Mouse (Mus musculus): ENCODE measurements around the gene Iqcg. TPM values are rescaled to one million over a fixed set of nuclear protein-coding genes. Genes with fewer than 3 reads are reported as not detected.

The Iqcg gene
- polyA plus RNA-seq, 1 experiment from 2014 or later: 6.8 TPM

DNA sequence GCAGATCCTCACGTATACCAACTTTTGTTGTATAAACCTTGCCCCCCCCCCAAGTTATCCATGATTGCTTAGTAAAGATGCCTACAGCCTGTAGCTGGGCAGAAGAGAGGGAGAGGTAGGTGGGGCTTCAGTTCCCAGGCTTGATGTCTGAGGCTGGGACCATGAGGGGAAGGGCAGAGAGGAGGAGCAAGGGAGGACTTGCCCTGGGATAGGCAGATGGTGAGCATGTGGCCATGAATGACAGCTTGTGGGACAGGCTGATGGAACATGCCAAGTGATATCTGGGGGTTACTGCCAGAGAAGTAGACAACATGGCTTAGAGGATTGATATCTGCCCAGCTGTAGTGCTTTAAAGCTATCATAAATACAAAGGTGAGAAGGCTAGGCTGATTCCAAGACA lies 8.0 kb downstream of the Iqcg start:
- no peaks in the 10 kb centered on the region for H3K36me3 ChIP-seq
- no peak for ATAC-seq (ENCODE audit: low FRiP score)
- no peak overlapping the region for H3K9ac ChIP-seq
- no peak overlapping the region for H3K4me3 ChIP-seq
- no peaks in the 10 kb centered on the region for H3K9me3 ChIP-seq
- 98% methylated on average over 1 of the region's 1 CpGs for WGBS
- no peak overlapping the region for H3K27ac ChIP-seq
- H3K27me3 ChIP-seq: no peaks in the 10 kb centered on the region
- no peaks in the 10 kb centered on the region for H3K4me1 ChIP-seq (replicated peaks)
- no peak overlapping the region for H3K4me2 ChIP-seq

DNA sequence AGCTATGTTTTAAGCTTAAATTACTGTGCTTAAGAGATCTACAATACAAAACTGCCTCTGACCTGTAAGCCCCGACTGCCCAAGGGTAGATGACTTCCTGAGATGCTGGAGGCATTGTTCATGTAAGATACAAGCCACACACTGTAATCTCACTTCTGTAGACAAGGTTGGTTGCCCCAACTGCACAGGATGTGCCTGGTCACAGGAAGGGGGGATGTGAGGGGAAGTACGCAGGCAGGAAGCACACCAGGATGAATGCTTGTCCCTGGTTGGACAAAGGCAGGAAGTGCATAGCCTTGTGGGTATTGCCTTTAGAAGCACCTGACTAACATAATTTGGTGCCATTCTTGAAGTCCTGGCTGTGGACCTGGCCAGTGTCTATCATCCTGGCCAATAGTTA lies 12.8 kb downstream of the Iqcg start:
- H3K4me1 ChIP-seq (replicated peaks): no peaks in the 10 kb centered on the region
- no peak overlapping the region for H3K4me2 ChIP-seq
- H3K9ac ChIP-seq: no peak overlapping the region
- ATAC-seq (ENCODE audit: low FRiP score): no peak
- H3K9me3 ChIP-seq: no peaks in the 10 kb centered on the region
- WGBS: 77% methylated on average over 2 of the region's 2 CpGs
- H3K4me3 ChIP-seq: no peak overlapping the region
- H3K27ac ChIP-seq: no peak overlapping the region
- no peaks in the 10 kb centered on the region for H3K27me3 ChIP-seq
- no peaks in the 10 kb centered on the region for H3K36me3 ChIP-seq

GRCm38 (mm10) chr16:33042682-33043081 lies 13.3 kb downstream of the Iqcg start:
- no peak overlapping the region for H3K9ac ChIP-seq
- H3K9me3 ChIP-seq: no peaks in the 10 kb centered on the region
- no peaks in the 10 kb centered on the region for H3K4me1 ChIP-seq (replicated peaks)
- no peaks in the 10 kb centered on the region for H3K36me3 ChIP-seq
- H3K4me3 ChIP-seq: no peak overlapping the region
- no peak for ATAC-seq (ENCODE audit: low FRiP score)
- no peak overlapping the region for H3K27ac ChIP-seq
- H3K4me2 ChIP-seq: no peak overlapping the region
- H3K27me3 ChIP-seq: no peaks in the 10 kb centered on the region
- WGBS: 78% methylated on average over 1 of the region's 1 CpGs

DNA sequence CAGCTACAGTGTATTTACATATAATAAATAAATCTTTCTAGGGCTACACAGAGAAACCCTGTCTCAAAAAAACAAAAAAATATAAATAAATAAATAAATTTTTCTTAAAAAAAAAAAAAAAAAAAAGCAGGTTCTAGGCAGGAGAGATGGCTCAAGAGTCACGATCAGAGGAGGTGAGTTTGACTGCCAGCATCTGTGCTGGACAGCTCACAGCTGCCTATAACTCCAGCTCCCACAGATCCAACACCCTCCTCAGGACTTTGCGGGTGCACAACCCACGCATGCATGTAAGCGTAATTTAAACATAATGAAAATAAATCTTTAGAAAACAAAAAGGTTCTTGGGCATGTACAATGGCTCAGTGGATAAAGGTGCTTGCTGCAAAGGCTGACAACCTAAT lies 20.0 kb downstream of the Iqcg start:
- WGBS: 88% methylated on average over 4 of the region's 4 CpGs
- Histone ChIP-seq H3K9ac (no peak overlapping the region), H3K36me3 (no peaks in the 10 kb centered on the region), H3K27me3 (no peaks in the 10 kb centered on the region), H3K4me1 (replicated peaks) (no peaks in the 10 kb centered on the region), H3K27ac (no peak overlapping the region), H3K9me3 (no peaks in the 10 kb centered on the region), H3K4me3 (no peak overlapping the region), H3K4me2 (no peak overlapping the region)
- ATAC-seq (ENCODE audit: low FRiP score): no peak

DNA sequence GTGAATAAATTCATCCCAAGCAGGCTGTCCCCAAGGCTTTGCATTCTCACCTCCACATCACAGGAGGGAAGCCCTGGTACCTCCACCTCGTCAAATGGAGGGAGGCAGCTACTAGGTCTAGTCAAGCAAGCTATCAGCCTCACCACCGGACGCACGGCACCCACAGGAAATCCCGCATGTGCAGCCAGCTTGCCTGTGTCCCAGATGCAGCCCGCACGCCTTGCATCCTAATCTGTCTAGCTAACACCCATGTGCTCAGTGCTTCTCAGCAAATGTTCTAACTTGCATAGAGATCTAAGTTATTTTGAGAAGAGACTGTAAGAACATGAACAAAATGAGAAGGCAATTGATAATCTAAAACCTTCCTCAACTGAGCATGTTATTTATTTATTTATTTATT lies 29.7 kb downstream of the Iqcg start:
- 93% methylated on average over 7 of the region's 7 CpGs for WGBS
- Histone ChIP-seq H3K4me3 (no peak overlapping the region), H3K9me3 (no peaks in the 10 kb centered on the region), H3K9ac (no peak overlapping the region), H3K4me2 (no peak overlapping the region), H3K27ac (no peak overlapping the region), H3K36me3 (no peaks in the 10 kb centered on the region), H3K27me3 (no peaks in the 10 kb centered on the region), H3K4me1 (replicated peaks) (no peaks in the 10 kb centered on the region)
- ATAC-seq (ENCODE audit: low FRiP score): no peak

DNA sequence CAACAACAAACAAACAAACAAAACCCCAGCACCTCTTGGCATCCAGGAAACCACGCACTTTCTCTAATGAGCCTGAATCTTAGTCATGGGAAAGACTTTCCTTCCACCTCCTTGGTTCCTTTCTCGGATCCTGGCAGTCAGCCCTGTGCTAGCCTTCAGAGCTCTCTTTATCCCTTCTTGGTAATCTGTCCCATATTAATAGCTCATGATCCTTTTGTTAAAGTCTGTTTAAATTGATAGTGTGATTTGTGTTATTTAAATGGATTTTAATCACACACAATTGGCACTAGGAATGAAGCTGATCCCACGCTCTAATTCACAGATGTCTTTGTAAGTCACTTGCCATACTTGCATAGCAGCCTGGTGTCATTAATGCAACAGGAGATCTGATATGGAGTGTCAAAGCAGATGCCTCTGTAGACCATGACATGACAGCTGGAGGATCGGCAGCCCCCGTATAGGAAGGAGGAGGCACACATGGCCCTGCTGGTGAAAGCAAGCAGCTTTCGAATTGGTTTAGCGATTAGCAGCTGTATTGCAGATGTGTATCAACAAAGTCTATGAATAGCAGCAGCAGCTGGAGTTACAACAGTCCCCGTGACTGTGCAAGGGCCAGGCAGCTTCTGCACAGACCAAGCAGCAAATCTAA lies 31.4 kb downstream of the Iqcg start:
- WGBS: 80% methylated on average over 8 of the region's 8 CpGs
- Histone ChIP-seq H3K4me1 (replicated peaks) (no peaks in the 10 kb centered on the region), H3K27me3 (no peaks in the 10 kb centered on the region), H3K27ac (no peak overlapping the region), H3K4me3 (no peak overlapping the region), H3K9me3 (no peaks in the 10 kb centered on the region), H3K36me3 (no peaks in the 10 kb centered on the region), H3K9ac (no peak overlapping the region), H3K4me2 (no peak overlapping the region)
- ATAC-seq (ENCODE audit: low FRiP score): no peak

DNA sequence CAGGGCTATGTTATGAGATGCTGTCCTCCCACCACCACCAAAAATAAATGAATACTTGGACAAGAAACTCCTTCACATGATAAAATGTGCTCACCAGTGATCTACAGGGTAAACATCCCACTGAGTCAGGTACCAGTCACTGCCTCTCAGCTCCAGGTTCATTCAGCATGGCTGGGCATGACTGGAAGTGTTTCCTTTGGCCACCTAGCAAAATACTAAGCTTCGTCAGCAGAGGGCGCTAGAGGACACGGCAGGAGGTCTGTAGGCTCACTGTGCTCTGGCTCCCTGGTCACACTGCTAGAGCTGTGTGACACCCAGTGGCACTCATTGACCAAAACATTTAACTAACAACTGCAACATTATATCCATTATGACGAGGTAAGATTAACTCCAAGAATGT lies 32.3 kb downstream of the Iqcg start:
- H3K4me1 ChIP-seq (replicated peaks): no peaks in the 10 kb centered on the region
- no peak overlapping the region for H3K4me2 ChIP-seq
- H3K9ac ChIP-seq: no peak overlapping the region
- no peak overlapping the region for H3K4me3 ChIP-seq
- no peaks in the 10 kb centered on the region for H3K9me3 ChIP-seq
- no peaks in the 10 kb centered on the region for H3K27me3 ChIP-seq
- WGBS: 9% methylated on average over 4 of the region's 4 CpGs
- no peak overlapping the region for H3K27ac ChIP-seq
- no peaks in the 10 kb centered on the region for H3K36me3 ChIP-seq
- ATAC-seq (ENCODE audit: low FRiP score): no peak

GRCm38 (mm10) chr16:33021381-33021780 lies 34.6 kb downstream of the Iqcg start:
- H3K27ac ChIP-seq: no peak overlapping the region
- ATAC-seq (ENCODE audit: low FRiP score): no peak
- 85% methylated on average over 3 of the region's 3 CpGs for WGBS

DNA sequence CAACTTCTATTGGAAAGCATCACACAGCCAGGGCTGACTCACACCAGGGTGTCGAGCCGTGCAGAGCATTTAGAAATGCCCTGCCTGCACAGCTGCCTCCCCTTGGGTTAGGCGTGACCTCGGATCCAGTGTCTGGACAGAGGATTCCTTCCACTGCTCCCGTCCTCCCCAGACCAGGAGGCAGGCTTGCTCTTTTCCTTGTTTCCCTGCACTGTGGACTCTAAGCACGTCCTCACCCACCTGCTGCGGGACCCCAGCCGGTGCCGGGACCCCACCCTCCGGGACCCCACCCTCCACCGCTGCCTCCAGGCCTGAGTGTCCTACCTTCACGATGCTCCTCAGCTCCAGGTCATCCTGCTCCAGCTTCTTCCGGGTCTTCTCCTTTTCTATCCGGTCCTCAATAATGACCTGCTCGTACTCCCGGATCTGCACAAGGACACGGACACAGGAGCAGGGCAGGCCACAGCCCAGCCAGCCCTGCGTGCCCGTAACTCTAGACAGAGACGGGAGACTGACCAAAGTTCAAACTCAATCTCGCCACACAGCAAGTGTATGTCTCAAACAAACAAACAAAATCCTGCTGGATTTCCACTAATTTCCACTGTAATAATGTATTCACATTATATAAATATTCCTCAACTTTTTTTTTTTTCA lies 36.8 kb downstream of the Iqcg start:
- no peaks in the 10 kb centered on the region for H3K27me3 ChIP-seq
- H3K9ac ChIP-seq: no peak overlapping the region
- ATAC-seq (ENCODE audit: low FRiP score): no peak
- H3K4me2 ChIP-seq: no peak overlapping the region
- H3K36me3 ChIP-seq: peaks cover 20% of the 10 kb centered on the region
- WGBS: 79% methylated on average over 21 of the region's 21 CpGs
- no peaks in the 10 kb centered on the region for H3K9me3 ChIP-seq
- H3K27ac ChIP-seq: no peak overlapping the region
- H3K4me1 ChIP-seq (replicated peaks): no peaks in the 10 kb centered on the region
- no peak overlapping the region for H3K4me3 ChIP-seq

More at GRCm38 (mm10) chr16:33021381-33021780, 34.6 kb downstream of the Iqcg start:
- Histone ChIP-seq H3K9me3 (no peaks in the 10 kb centered on the region), H3K4me2 (no peak overlapping the region), H3K4me1 (replicated peaks) (no peaks in the 10 kb centered on the region), H3K4me3 (no peak overlapping the region), H3K36me3 (peaks cover 4% of the 10 kb centered on the region), H3K27me3 (no peaks in the 10 kb centered on the region), H3K9ac (no peak overlapping the region)

GRCm38 (mm10) chr16:33017677-33018349 lies 38.2 kb downstream of the Iqcg start:
- no peak for ATAC-seq (ENCODE audit: low FRiP score)

GRCm38 (mm10) chr16:33015986-33016385 lies 40.0 kb downstream of the Iqcg start:
- Histone ChIP-seq H3K36me3 (peaks cover 48% of the 10 kb centered on the region), H3K4me2 (no peak overlapping the region), H3K27me3 (no peaks in the 10 kb centered on the region), H3K9ac (no peak overlapping the region), H3K4me3 (no peak overlapping the region), H3K27ac (no peak overlapping the region), H3K4me1 (replicated peaks) (no peaks in the 10 kb centered on the region), H3K9me3 (no peaks in the 10 kb centered on the region)
- WGBS: 90% methylated on average over 2 of the region's 2 CpGs
- ATAC-seq (ENCODE audit: low FRiP score): no peak

More at GRCm38 (mm10) chr16:33017677-33018349, 38.2 kb downstream of the Iqcg start:
- Histone ChIP-seq H3K9me3 (no peaks in the 10 kb centered on the region), H3K4me3 (no peak overlapping the region), H3K27me3 (no peaks in the 10 kb centered on the region), H3K36me3 (peaks cover 34% of the 10 kb centered on the region), H3K9ac (no peak overlapping the region), H3K4me2 (no peak overlapping the region), H3K27ac (no peak overlapping the region), H3K4me1 (replicated peaks) (no peaks in the 10 kb centered on the region)
- 95% methylated on average over 5 of the region's 5 CpGs for WGBS

DNA sequence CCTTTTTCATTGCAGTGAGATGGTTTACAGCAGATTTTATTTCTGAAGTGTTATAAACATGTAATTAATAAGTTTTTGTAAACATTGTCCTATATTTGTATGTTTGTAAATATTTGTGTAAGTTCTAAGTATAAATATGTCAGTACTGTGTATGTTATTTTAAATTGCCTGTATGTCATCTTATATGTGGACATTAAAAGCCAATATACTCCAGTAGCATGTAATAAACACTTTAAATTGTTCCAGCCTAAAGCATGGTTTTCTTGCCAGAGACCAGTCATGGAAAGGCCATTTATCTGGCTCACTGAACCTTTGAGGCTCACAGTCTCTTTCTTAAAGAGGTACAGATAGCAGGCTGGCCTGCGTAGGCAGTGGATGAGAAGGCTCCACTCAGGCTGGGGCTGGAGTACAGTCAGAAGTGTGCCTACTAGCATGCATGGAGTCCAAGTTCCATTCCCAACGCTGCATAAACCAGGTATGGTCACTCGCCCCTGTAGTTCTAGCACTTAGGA lies 40.6 kb downstream of the Iqcg start:
- Histone ChIP-seq H3K27me3 (no peaks in the 10 kb centered on the region), H3K9me3 (no peaks in the 10 kb centered on the region), H3K4me1 (replicated peaks) (no peaks in the 10 kb centered on the region), H3K27ac (no peak overlapping the region), H3K4me3 (no peak overlapping the region), H3K36me3 (peaks cover 53% of the 10 kb centered on the region), H3K9ac (no peak overlapping the region), H3K4me2 (no peak overlapping the region)
- WGBS: 96% methylated on average over 3 of the region's 3 CpGs
- no peak for ATAC-seq (ENCODE audit: low FRiP score)
